Mouse (Mus musculus): Measurements from ENCODE around the gene Mrpl43. TPM values are rescaled to one million over a fixed set of nuclear protein-coding genes. Genes with fewer than 3 reads are reported as not detected.
A peak's percentile ranks its signal among the peaks of the same experiment; 100 is the strongest.
"Not testable (repeated sequence)": the region's sequence is repeated elsewhere in the genome, so short reads cannot be mapped to it uniquely, and the experiment has no call there.

Gene Mrpl43
- polyA plus RNA-seq, 1 experiment from 2014 or later: 71.9 TPM

- no peak for ATAC-seq (replicated peaks; ENCODE audit: low FRiP score)
- Histone ChIP-seq H3K4me1 (peaks cover 50% of the 10 kb centered on the region), H3K9me3 (replicated peaks) (no peaks in the 10 kb centered on the region), H3K4me3 (replicated peaks) (no peak overlapping the region), H3K4me2 (peak overlapping the region; percentile 19; the same call in 1 of the 2 replicates), H3K9ac (no peak overlapping the region), H3K27ac (0 out of 2 replicates have a peak overlapping the region, but pooled peaks have one; percentile 32), H3K36me3 (no peaks in the 10 kb centered on the region), H3K27me3 (peaks cover 45% of the 10 kb centered on the region)
- 49% methylated on average over 11 of the region's 11 CpGs for WGBS
These were observed 38.2 kb upstream of the Mrpl43 start for GRCm38 (mm10) chr19:45044389-45044927.

GRCm38 (mm10) chr19:45040214-45040613 lies 34.0 kb upstream of the Mrpl43 start:
- Histone ChIP-seq H3K27ac (no peak overlapping the region), H3K4me2 (no peak overlapping the region), H3K27me3 (peaks cover 38% of the 10 kb centered on the region), H3K4me3 (replicated peaks) (no peak overlapping the region), H3K4me1 (peaks cover 16% of the 10 kb centered on the region), H3K9me3 (replicated peaks) (no peaks in the 10 kb centered on the region), H3K9ac (no peak overlapping the region), H3K36me3 (no peaks in the 10 kb centered on the region)
- ATAC-seq (replicated peaks; ENCODE audit: low FRiP score): no peak
- WGBS: 45% methylated on average over 13 of the region's 13 CpGs

DNA sequence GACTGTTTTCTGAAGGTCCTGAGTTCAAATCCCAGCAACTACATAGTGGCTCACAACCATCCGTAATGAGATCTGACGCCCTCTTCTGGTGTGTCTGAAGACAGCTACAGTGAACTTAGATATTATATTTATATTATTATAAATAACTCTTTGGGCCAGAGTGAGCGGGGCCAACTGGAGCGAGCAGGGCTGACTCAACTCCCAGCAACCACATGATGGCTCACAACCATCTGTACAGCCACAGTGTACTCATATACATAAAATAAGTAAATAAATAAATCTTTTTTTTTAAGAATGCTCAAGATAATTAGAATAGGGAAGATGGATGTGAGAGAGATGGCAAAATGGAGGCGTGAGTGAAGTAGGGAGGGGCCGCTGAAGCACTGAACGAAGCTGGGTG lies 32.0 kb upstream of the Mrpl43 start:
- H3K36me3 ChIP-seq; H3K4me2 ChIP-seq; H3K9ac ChIP-seq; H3K4me3 ChIP-seq (replicated peaks); H3K9me3 ChIP-seq (replicated peaks); H3K27ac ChIP-seq; ATAC-seq (replicated peaks; ENCODE audit: low FRiP score); H3K4me1 ChIP-seq: not testable (repeated sequence)
- H3K27me3 ChIP-seq: peaks cover 27% of the 10 kb centered on the region
- 93% methylated on average over 7 of the region's 7 CpGs for whole genome bisulfite sequencing

- Histone ChIP-seq H3K4me1 (peaks cover 16% of the 10 kb centered on the region), H3K9ac (no peak overlapping the region), H3K27ac (no peak overlapping the region), H3K36me3 (no peaks in the 10 kb centered on the region), H3K9me3 (replicated peaks) (no peaks in the 10 kb centered on the region), H3K27me3 (peaks cover 21% of the 10 kb centered on the region), H3K4me3 (replicated peaks) (no peak overlapping the region), H3K4me2 (no peak overlapping the region)
- ATAC-seq (replicated peaks; ENCODE audit: low FRiP score): no peak; the same call in 1 of the 2 replicates
- 27% methylated on average over 16 of the region's 16 CpGs for WGBS
These were observed 30.6 kb upstream of the Mrpl43 start for GRCm38 (mm10) chr19:45036867-45037266.

DNA sequence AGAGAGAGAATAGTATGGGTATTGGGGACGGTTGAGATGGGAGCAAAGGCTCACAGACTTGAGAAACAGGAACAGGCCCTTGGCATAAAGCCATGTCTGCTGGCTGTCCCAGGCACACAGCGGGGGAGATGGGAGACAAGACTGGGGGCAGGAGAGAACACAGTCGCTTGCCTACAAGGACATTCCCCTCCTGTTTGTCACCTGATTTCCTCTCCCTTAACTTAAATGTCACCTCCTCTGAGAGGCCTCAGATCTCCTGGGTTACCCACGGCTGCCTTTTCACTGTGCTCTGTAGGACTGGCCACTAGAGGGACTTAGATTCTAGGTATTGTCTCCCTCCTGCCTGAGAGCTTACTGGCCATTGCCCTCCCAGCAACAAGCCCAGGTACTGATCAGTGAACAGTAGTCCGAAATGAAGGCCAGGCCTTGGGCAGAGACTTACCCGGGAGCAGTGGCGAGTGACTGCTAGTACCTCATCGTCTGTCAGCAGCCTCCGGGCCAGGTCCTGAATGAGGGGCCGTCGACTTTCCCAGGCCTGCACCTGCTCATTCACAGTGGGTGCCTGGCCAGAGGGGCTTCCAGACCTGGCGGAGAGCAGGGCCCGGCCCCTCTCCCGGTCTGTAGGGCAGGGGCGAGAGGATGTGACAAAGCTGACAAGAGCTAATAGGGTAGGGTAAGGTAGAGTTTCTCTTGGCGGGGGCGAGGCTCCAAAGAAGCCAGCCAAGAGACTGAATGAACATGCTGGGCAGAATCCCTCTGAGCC lies 26.5 kb upstream of the Mrpl43 start:
- Histone ChIP-seq H3K36me3 (peaks cover 16% of the 10 kb centered on the region), H3K4me2 (no peak overlapping the region), H3K9ac (no peak overlapping the region), H3K4me1 (peaks cover 48% of the 10 kb centered on the region), H3K9me3 (replicated peaks) (no peaks in the 10 kb centered on the region), H3K27ac (no peak overlapping the region), H3K4me3 (replicated peaks) (no peak overlapping the region), H3K27me3 (no peaks in the 10 kb centered on the region)
- ATAC-seq (replicated peaks; ENCODE audit: low FRiP score): no peak
- 52% methylated on average over 17 of the region's 17 CpGs for WGBS

- Histone ChIP-seq H3K27ac (no peak overlapping the region), H3K36me3 (peaks cover 26% of the 10 kb centered on the region), H3K9ac (no peak overlapping the region), H3K4me1 (peaks cover 47% of the 10 kb centered on the region), H3K4me2 (no peak overlapping the region), H3K4me3 (replicated peaks) (no peak overlapping the region), H3K9me3 (replicated peaks) (no peaks in the 10 kb centered on the region), H3K27me3 (no peaks in the 10 kb centered on the region)
- 0 out of 2 replicates have a peak, but pooled peaks have one; percentile 2 for ATAC-seq (replicated peaks; ENCODE audit: low FRiP score)
- WGBS: 17% methylated on average over 4 of the region's 4 CpGs
These were observed 25.5 kb upstream of the Mrpl43 start for GRCm38 (mm10) chr19:45031780-45032179.

DNA sequence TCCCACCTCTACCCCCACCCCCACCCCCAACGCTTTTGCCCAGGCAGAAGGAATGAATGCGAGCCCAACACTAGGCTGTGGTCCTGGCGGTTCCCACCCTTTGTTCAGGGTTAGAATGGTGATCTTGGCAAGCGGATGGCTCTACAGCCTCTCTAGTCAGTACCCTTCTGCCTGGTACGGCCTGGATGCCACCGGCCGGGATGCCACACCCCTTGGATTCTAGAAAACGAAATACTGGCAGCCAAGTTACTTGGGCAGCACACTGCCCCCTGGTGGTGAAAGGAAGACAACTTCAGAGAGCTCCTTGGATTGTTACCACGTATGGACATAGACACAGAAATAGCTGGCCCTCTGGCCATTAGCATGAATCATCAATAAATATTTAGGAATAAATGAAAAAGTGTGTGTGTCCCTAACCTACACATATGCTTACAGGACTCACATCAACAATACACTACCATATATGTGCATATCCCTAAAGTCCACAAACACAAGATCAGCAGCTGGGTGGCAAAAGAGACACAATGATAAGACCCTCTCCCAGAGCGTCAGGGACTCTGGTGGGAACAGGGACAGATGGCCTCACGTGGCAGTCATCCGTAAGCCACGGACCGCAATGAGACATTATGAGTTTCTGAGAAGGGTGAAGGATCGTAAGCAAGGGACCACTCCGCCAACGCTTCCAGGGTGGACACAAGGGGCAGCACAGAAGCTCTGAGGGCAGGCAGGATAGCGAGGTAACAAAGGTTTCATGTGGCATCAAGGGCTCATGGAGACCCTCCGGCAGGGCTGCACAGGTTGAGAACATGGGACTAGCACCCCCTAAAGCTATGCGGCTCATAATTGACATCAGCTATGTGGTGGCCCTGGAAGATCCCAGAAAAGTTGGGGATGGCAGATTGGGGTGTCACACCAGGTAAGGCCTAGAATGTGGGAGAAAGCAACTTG lies 24.8 kb upstream of the Mrpl43 start:
- WGBS: 37% methylated on average over 20 of the region's 20 CpGs
- no peaks in the 10 kb centered on the region for H3K27me3 ChIP-seq
- peak overlapping the region; percentile 21; the same call in 1 of the 2 replicates for H3K4me3 ChIP-seq (replicated peaks)
- no peaks in the 10 kb centered on the region for H3K9me3 ChIP-seq (replicated peaks)
- H3K36me3 ChIP-seq: peaks cover 33% of the 10 kb centered on the region
- no peak overlapping the region for H3K27ac ChIP-seq
- peaks cover 48% of the 10 kb centered on the region for H3K4me1 ChIP-seq
- H3K4me2 ChIP-seq: peak overlapping the region; percentile 55
- ATAC-seq (replicated peaks; ENCODE audit: low FRiP score): peak; percentile 29; the same call in 1 of the 2 replicates
- H3K9ac ChIP-seq: no peak overlapping the region

DNA sequence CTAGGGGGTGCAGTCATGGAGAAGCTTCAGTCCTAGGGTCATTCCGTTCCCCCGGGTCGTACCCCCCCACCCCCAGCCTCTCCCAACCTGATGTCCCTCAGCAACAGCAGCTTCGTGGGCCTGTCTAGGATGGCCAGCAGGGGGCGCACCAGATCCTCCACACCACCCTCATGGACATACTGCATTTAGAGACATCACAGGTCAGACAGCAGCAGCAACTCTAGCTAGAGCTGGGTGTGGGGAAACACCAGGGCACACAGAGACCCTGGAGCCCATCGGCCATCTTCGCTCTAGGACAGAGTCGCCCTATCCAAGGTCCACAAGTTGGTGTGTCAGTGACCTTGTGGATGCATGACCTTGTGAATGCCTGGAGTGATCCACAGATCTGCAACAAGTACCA lies 23.9 kb upstream of the Mrpl43 start:
- Histone ChIP-seq H3K4me2 (no peak overlapping the region), H3K4me3 (replicated peaks) (0 out of 2 replicates have a peak overlapping the region, but pooled peaks have one; percentile 21), H3K4me1 (peaks cover 48% of the 10 kb centered on the region), H3K36me3 (peaks cover 43% of the 10 kb centered on the region), H3K27ac (no peak overlapping the region), H3K27me3 (no peaks in the 10 kb centered on the region), H3K9me3 (replicated peaks) (no peaks in the 10 kb centered on the region), H3K9ac (no peak overlapping the region)
- ATAC-seq (replicated peaks; ENCODE audit: low FRiP score): peak; percentile 17; the same call in 1 of the 2 replicates
- whole genome bisulfite sequencing: 37% methylated on average over 8 of the region's 8 CpGs

DNA sequence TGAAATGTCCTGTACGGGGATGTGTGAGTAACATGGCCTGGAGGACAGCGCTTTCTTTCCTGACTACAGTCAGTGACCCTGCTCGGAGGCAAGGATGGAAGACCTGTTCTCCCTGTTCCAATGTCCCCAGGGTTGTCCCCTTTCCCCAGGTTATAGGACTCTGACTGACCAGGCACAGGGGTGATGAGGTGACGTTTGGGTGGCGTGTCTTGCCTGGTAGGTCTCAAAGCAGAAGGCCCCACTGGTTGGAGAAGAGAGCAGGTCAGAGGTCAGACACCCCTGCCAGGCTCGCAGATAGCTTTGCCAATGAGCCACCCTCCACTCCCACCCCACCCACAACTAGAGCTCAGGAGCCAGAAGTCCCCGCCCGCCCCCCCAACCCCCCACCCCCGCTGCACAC lies 23.3 kb upstream of the Mrpl43 start:
- Histone ChIP-seq H3K9ac (no peak overlapping the region), H3K9me3 (replicated peaks) (no peaks in the 10 kb centered on the region), H3K36me3 (peaks cover 48% of the 10 kb centered on the region), H3K27ac (no peak overlapping the region), H3K4me3 (replicated peaks) (no peak overlapping the region), H3K4me1 (peaks cover 51% of the 10 kb centered on the region), H3K4me2 (no peak overlapping the region), H3K27me3 (no peaks in the 10 kb centered on the region)
- WGBS: 54% methylated on average over 9 of the region's 9 CpGs
- no peak for ATAC-seq (replicated peaks; ENCODE audit: low FRiP score)

DNA sequence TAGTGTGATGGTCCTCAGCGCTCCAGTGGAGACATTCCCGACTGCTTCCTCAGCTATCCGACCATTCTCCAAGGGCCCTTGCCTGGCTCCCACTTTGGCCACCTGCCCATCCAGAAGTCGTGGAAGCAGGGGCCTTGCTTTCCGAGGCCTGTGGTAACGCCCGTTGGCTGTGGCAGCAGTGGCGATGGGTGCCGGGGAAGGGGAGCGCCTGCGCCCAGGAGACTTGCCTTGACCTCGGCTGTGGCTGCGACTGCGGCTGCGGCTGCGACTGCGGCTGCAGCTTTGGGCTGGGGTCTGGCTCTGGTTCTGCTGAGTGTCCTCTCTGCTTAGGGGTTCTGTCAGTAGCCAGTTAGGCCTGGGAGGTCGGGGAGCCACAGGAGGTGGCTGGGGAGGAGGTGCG lies 22.5 kb upstream of the Mrpl43 start:
- H3K4me1 ChIP-seq: peaks cover 56% of the 10 kb centered on the region
- no peak for ATAC-seq (replicated peaks; ENCODE audit: low FRiP score)
- no peak overlapping the region for H3K4me2 ChIP-seq
- no peaks in the 10 kb centered on the region for H3K9me3 ChIP-seq (replicated peaks)
- H3K27me3 ChIP-seq: no peaks in the 10 kb centered on the region
- H3K4me3 ChIP-seq (replicated peaks): no peak overlapping the region
- no peak overlapping the region for H3K27ac ChIP-seq
- WGBS: 62% methylated on average over 19 of the region's 19 CpGs
- H3K9ac ChIP-seq: no peak overlapping the region
- H3K36me3 ChIP-seq: peaks cover 55% of the 10 kb centered on the region

DNA sequence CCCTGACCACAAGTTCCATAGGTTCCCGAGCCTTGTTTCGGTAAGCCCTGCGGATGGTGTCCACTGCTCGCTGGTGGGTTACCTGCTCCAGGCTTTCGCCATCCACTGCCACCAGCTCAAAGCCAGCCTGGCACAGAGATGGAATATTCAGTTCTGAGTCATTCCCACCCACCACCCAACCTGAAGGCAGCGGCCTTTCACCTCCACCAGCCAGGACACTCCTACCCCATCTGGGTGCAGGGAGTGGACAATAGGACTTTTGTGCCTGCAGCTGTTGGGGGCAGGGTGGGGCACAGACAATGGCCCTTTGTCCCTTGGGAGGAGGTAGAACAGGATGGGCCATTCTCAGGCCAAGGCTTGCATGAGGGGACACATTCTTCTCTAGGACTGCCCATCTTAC lies 21.6 kb upstream of the Mrpl43 start:
- ATAC-seq (replicated peaks; ENCODE audit: low FRiP score): no peak
- no peaks in the 10 kb centered on the region for H3K9me3 ChIP-seq (replicated peaks)
- no peak overlapping the region for H3K9ac ChIP-seq
- H3K36me3 ChIP-seq: peaks cover 62% of the 10 kb centered on the region
- H3K27ac ChIP-seq: peak overlapping the region; percentile 27; the same call in 1 of the 2 replicates
- H3K4me3 ChIP-seq (replicated peaks): no peak overlapping the region
- H3K27me3 ChIP-seq: no peaks in the 10 kb centered on the region
- H3K4me2 ChIP-seq: no peak overlapping the region
- peaks cover 59% of the 10 kb centered on the region for H3K4me1 ChIP-seq
- 88% methylated on average over 6 of the region's 6 CpGs for WGBS

Data from kidney, embryonic 15.5 days (tissue).